Mouse (Mus musculus) cerebellum, postnatal 10 days (tissue): ENCODE results near the gene Ets2.

Experiments used
- DNase-seq, 2 experiments: peaks; one replicate each; pipeline ENCODE4 v3.0.0; 2021; ENCODE audit warnings: mixed read lengths in 2 of 2

The Ets2 gene

DNA sequence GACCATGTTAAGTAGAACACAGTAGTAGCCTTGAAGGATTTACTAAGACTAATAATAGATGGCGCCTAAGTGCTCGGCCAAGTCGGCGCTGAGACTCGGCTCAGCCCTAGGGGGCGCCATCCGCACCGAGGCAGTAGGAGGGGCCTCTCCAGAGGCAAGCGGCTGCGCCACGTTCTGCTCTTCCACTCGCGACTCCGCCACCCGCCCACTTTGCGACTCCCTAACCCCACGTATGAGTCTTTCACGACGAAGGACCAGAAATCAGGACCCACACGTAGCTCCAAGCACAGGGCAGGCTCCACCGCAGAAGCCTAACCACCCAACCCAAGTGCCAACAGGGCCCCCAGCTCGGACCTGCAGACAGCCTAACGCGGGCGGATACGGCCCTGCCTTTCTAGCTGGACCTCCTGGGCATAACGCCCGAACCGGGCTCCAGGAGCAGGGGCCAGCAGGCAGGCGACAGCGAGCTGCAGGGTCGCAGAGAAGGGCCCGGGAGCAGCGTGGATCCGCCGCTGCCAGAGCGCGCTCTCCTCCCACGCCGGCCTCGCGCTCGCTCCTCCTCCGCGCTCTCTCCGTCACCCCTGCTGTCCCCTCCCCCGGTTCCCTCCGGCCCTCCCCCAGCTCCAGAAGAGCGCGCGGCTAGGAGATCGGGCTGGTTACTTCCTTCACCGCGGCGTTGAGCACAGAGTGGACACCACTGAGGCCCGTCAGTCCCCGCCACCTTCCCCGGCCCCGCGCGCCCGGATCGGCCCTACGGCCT, at the start of gene Ets2:
Gene Ets2 (plus strand): TSS at position 274 of the 760 bp plus-strand sequence.
- DNase-seq: peak; percentile 96

DNA sequence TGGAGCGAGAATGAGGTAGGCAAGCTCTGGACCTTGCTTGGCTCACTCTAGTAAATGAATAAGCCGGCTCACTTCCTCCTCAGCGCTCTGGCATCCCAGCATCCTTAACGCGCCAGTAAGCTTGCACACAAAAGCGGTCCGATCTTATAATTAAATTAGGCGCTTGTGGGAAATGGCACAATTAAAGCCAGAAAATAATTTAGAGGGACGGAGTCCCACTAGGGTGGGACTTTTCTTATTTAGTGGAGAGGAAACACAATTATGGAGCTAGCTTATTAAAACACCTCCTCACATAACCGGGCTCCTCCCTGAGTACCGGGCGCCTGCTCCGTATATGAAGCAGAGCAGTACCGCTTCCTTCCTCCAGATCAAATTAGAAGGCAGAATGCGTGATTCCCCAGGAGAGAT, 47.7 kb upstream of the Ets2 start:
- peak; percentile 58 to 61 for DNase-seq

DNA sequence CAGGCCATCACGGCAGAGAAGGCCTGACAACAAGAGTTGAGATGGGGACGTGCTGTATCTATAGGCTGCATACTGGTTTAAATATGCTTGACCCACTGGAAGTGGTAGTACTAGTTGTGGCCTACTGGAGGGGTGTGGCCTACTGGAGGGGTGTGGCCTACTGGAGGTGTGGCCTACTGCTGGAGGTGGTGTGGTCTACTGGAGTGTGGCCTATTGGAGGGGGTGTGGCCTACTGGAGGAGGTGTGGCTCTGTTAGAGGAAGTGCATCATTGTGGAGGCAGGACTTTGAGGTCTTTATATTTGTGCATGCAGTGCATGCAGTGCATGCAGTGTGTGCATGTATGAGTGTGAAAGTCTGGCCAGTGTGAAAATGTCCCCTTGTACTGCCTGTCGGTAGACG, 45.3 kb upstream of the Ets2 start:
- DNase-seq: no peak

DNA sequence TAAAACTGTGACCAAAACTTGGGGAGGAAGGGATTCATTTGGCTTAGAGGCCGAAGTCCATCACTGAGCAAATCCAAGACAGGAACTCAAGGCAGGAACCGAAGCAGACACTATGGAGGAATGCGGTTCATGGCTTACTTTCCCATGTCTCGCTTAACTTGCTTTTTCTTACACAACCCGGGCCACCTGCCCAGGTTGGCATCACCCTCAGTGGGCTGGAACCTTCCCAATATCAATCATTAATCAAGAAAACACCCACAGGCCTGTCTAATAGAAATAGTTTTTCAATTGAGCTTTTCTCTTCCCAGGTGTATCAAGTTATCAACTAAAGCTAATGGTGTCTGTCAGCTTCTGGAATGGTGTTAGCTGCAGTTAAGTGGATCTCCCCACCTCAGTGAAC, 44.7 kb upstream of the Ets2 start:
- no peak for DNase-seq

DNA sequence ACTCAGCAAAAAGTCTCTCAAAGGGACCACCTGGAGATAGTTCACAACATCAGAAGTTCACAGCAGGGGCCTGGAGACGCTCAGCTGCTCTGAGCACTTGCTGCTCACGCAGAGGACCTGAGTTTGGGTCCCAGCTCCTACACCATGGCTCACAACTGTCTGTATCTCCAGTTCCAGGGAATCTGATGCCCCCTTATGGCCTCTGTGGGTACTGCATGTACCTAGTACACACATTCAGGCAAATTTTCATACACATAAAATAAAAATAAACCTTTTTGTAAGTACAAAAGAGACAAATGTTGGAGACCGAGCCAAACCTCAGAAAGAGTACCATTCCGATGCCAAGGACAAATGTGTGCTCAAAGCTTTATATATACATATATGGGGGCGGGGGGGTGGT, 44.1 kb upstream of the Ets2 start:
- no peak for DNase-seq

DNA sequence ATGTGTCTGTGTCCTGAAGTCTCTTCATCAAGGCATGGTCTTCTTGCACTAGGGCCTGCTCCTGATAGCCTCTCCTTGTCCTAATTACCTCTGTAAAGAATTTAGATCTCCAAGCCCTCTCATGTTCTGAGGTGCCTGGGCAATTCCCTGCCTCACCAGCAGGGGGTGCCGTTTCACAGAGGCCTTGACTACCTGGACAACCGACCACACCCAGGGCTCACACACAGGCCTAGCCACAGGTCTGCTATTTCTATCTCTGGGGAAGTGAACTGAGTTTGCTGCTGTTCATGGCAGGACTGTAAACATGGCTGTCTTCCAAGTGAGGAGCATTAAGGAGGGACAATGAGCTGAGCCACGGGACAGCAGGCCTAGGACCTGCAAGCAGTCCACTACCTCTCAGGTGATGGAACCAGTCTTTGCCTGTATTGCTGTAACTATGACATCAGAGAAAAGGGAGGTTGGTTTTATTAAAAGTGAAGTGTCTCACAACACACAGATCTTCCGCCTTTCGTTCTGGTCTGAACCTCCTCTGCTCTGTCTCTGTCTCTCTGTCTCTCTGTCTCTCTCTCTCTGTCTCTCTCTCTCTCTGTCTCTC, 42.9 kb upstream of the Ets2 start:
- DNase-seq: peak; percentile 48 to 54

DNA sequence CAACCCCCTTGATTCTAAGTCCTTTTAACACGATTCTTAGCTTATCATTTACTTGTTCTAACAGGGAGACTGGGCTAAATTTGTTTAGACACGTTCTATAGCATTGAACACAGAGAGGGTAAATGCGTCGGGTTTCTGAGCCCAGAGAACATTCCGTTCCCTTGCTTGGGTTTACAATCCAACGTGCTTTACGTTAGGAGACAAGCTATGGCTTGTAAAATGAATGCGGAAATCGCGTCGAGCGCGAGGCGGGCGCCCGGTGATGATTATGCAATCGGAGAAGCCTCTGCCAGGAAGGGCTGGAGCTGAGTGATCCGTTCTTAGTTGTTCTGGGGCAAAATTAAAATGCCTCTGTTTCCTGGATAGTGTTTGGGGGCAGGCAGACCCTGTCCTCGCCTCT, 42.4 kb upstream of the Ets2 start:
- no peak for DNase-seq

DNA sequence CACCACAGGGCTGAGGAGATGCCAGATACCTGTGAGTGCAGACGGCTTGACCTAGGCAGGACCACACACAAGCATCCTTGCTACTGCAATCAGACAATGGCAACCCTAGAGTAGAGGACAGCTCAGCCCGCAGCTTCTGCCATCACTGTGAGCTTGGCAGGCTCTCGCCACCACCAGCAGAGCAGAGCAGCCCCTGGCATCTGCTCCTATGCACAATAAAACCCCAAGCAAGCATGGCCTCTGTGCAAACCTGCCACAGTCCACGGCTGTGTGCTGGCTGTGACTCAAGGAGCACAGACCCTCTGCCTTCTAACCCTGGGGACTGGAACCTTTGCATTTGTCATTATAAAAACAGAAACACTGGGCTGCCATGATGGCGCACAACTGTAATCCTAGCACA, 41.0 kb upstream of the Ets2 start:
- peak; percentile 71 to 86 for DNase-seq

DNA sequence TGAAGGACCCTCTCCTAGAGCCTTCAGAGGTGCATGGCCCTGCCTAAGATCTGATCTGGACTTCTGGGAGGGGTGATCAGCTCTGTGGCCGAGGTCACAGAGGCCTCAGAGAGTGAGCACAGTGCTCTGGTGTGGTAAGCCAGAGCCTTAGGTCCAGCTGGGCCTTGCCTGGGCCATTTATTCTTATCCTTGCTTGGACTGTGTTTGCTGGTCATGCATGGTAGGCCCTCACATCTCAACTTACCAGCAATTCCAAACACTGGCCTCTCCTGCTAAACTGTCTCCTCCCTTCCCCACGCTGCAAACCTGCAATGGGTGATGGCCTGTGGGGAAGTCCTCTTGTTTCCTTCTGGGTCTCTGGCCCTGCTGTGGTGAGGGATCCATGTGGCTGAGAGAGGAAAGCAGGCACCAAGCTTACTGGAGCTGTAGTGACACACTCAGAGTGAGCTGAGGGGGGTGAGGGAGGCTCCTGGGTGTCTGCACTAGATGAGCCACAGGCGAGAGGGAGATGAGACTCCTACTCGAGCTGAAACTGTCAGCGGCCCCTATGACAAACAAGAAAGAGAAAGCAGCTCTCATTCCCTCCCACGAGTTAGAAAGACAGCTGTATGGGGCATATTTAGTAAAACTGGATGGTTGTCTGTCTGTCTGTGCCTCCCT, 36.3 kb upstream of the Ets2 start:
- no peak for DNase-seq

DNA sequence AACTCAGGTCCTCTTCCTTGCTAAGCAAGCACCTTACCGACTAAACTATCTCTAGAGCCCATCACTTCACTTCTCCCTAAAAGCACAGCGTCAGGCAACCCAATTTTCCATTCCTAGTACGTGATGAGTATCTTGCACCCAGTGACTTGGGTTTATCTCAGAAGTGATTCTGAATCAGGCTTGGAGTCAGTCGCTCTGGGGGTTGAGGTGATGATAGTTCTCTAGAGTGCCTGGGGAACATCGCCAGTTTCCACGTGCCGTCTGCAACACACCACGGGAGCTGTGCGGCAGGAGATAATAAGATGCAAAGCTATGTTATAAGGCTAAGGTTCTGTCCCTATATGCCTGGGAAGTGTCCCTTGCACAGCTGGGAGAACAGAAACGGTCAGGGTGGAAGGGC, 35.6 kb upstream of the Ets2 start:
- no peak for DNase-seq

DNA sequence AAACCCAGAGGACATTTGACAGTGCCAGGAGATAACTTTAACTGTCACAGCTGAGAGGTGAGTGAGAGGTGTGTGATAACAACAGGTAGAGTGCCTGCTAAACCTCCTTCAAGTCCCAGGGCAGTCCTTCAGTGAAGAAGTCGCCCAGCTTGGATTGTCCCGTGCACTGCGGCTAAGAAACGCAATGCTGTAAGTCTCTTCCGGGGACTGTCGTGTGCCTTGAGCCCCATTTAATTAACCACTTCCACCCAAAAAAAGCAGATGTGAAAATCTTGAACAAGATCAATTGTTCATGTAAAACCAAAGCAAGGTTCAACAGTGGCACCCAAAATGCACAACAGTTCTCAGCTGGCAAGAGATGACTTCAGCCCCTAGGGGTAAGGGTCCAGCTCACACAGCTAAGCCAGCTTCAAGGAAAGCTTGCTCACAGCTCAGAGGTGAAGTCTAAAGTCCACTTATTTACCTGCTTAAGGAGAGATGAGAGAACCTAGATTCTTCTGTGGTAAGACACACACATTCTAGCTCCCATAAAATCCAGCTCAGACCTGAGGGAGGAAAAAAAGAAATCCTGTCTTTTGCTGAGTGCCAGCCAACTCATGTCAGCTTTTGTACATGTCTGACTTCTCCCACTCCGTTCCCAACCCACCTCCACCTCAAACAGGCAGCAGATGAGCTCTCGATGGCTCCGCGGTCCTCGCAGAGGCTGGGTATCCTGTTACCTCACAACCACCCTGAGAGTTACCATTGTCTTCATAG, 34.3 kb upstream of the Ets2 start:
- DNase-seq: no peak

DNA sequence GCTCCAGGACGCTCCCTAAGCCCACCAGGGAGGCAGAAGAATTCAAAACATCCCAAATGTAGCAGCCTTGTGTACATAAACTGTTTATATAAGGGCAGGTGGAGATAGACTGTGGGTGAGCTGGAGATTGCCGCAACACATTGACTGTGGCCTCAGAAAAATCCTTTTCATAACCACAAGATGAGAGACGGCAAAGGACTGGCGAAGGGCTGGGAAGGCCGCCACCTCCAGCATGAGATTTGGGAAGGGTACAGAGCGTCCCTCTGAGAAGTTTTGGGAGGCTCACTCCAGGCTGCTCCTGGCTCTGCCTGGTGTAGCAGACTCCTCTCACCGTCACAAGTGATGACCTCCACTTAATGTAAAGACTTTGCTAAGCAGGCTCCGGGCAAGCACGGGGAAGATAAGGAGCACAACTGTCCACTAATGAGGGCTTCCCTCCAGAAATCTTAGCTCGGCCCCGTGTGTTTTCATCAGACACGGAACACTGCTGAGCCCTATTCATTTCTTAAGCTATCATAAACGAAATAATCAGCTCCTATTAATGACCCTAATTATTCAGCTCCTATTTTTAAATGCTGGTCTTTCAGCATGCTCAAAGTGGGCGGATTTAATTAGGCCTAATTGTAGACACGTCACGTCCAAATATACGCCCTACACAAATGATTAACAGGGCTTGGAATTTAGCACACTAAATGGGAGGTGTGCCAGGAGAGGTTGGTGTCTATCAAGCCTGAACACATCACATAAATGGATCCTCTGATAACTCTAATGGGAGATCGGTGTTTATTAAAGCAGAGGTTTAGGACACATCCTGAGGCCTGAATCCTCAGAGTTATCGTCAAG, 33.5 kb upstream of the Ets2 start:
- DNase-seq: no peak

DNA sequence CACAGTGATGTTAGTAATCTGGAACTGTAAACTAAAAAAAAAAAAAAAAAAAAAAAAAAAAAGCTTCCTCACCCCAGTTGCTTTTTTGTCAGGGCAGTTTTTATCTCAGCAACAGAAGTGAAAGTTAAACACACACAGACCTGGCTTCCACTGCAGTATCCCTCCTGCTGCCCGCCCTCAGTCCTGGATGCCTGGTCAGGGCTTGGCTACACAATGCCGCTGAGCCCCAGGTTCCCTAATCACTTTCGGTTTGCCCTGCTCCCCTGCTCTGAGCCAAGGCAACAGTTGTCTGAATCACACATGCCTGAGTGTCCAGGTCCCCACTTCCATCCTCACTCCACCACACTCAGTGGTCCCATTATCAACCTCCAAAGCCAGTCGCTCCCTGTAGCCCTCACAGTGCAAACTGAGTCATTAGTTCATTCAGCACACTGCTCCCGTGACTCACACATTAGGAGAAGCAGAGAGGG, 27.4 kb upstream of the Ets2 start:
- no peak for DNase-seq

DNA sequence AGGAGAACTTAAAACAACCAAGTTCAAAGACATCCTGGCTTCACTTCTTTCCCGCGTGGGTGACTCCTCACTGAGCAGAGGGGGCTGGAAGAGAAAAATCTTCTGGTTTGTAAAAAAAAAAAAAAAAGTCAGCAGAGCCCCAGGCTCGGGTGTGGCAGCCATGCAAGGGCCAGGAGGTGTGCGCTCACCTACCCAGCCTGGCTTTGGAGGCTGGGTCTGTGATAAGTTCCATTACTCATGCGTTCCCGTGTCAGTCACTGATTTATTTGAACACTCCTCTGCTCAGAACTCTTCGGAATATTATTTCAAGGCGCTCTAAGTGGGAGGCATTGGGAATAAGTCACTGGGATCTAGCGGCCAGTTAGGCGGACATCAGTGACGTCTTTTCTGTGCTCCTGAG, 26.7 kb upstream of the Ets2 start:
- DNase-seq: no peak

DNA sequence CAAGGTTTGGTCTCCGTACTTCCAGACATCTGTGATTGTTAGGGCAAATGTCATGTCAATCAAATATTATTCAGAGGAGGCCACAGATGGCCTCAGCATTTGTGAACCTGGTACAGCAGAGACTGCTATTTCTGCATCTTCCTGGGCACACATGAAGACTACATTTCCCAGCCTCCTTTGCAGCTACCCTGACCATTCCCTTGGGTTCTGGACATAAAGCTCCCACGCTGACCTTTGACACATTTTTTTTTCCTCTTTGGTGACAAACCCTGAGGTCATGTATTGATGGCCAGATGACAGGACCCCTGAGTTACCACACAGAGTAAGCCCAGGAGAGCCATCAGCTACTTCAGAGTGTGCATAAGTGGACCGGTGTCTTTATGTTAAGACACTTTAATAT, 25.2 kb upstream of the Ets2 start:
- DNase-seq: no peak

DNA sequence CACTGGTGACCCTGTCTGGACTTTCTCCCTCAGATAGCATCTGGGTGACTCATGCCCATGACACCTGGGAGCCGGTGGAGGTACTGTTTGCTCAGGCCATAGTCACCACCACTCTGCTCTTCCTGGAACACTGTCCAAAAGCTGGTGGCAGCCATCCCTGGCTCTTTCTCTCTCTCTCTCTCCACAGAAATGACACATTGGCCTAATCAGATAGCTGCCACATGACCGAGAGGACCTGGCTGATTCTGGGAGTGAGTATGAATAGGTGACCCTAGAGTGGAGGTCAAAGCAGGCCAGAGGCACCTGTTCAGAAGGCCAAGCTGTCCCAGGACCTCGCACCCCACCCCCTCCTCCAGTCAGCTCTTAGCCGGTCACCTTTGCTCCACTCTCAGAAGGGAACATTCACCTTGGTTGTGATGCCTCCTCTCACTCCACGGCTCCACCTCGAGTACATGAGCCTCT, 19.4 kb upstream of the Ets2 start:
- no peak for DNase-seq

DNA sequence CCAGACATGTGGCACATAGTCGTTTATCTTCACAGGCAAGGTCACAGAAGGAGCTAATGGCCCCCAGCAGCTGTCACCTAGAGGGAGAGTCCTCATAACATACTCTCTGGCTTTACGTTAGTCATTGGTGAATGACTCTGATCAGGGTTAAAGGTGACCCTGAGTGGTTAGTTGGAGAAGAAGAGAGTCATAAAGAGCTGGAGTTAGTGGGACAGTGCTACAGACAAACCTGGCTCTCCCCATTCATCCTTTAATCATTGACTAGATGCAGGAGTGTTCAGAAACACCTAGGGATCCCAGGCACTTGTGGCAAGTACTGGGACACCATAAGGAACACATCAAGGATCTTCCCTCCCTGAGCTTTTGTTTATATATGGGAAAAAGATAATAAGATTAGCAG, 16.1 kb upstream of the Ets2 start:
- DNase-seq: no peak

DNA sequence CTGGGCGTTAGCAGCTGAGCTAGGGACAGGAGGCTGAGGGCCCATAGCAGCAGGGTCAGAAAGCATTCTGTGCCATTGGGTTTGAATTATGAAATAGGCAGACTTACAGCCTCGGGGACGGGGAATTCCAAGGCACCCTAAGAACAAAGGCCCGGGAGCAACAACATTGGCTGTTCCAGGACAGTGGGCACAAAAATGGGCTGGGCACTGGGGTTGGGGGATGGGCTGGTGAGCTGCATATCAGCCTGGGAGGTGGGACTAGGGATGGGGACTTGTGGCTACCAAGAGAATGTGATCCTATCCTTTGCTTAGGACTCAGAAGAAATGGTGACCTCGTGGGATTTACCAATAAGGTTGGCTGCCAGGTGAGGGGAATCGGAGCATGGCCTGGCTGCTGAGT, 15.6 kb upstream of the Ets2 start:
- no peak for DNase-seq

DNA sequence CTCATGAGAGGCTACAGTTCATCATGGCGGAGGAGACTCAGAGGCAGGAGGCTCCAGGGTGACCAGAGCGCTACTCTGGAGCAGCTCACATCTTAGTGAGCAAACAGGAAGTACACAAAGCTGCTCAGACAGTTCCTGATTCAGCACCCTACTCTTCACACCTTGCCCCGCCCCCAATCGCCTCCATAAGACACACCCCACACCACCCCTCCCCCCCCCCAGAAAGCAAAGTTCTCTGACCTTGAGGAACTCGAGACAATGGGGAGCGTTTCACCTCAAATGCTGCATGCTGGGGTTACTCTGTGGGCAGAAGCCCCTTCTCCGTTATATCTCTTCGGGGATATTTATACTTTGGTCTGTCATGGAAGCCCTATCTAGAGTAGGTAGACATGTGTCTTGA, 15.0 kb upstream of the Ets2 start:
- DNase-seq: no peak

DNA sequence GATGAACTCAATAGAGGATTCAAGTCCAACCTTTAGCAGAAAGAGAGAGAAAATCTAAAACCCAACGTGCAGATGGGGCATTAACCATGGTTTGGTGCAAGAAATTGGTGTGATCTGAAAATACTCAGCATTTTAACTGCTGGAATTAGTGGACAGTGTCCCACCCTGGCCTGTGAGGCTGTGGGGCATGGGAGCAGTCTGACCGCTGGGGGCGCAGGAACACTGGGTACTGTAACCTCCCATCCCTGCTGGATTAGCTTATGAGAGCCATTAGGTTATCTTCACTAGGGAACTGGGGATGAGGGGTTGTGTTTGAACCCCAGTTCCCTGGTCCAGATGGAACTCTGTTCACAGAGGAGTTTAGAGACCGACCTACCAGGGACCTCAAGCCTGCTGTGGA, 13.9 kb upstream of the Ets2 start:
- DNase-seq: no peak

DNA sequence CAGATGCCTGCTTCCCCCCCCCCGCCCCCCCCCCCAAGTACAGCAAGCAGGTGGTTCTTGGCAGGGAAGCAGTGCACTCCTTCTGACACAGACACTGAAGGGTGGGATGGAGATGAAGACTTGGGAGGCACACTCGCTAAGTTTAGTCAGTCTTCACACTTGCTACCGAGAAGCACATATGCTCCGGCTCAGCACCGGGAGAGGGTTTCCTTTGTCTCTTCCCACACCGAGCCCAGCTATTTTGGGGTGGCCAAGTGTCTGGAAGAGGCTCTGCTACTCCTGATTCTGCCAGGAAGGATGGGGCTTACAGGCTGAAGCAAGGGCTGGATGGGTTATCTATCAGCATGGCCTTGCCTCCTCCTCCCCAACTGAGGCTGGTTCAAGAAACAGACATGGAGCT, 5.3 kb upstream of the Ets2 start:
- DNase-seq: no peak

DNA sequence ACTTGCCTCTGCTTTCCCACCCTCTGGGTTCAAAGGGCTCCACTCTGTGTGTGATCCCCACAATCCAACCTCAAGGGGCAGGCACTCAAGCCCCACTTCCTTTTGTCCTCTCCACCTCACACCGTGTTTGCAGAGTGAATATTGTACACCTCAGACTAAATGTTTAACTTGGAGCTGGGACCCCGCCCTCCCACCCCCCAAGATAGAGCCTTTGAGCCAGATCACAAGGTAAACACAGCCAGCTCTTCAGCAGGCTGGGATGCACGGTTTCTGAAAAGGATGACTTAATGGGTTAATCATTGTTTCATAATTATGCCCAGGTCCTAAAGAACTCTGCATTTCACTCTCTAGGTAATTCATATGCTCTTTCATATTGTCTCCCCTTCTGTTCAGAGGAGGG, 2.2 kb upstream of the Ets2 start:
- DNase-seq: no peak
